Mouse (Mus musculus) left cerebral cortex, adult 2 months (tissue): ENCODE results near the gene Kcnj11. TPM values are rescaled to one million over a fixed set of nuclear protein-coding genes. Genes with fewer than 3 reads are reported as not detected.
A peak's percentile ranks its signal among the peaks of the same experiment; 100 is the strongest.

ENCODE experiments used
- DNase-seq, 2 experiments: peaks; one replicate each; pipeline ENCODE4 v3.0.0; 2021 to 2022; ENCODE audit warnings: low spot score in 2 of 2, mixed read lengths in 1 of 2; ENCODE audit errors: extremely low spot score in 1 of 2
- H3K27ac ChIP-seq: fragments of 200-600 bp; 2 replicates; pipeline ENCODE4 v1.8.1; 2022
- H3K4me3 ChIP-seq: fragments of 200-600 bp; 2 replicates; pipeline ENCODE4 v1.8.1; 2022
- CTCF ChIP-seq: fragments of 200-600 bp; IDR thresholded peaks from 2 replicates; pipeline ENCODE4 v1.8.1; 2022; ENCODE audit warnings: antibody characterized with exemption, mild to moderate bottlenecking, moderate library complexity
- intact Hi-C: fragments of 180-260 bp; cut with DNase I; formaldehyde crosslinking; loops from one replicate; pipeline ENCODE4 v1.15.1; 2025
- total RNA-seq, 2 experiments: library from RNA; stranded (reverse); gene quantifications; 2 replicates each; pipeline ENCODE4 v1.2.3; 2021

Kcnj11 gene
- total RNA-seq, 2 experiments from 2014 or later, result 41.0 to 45.4 TPM

DNA sequence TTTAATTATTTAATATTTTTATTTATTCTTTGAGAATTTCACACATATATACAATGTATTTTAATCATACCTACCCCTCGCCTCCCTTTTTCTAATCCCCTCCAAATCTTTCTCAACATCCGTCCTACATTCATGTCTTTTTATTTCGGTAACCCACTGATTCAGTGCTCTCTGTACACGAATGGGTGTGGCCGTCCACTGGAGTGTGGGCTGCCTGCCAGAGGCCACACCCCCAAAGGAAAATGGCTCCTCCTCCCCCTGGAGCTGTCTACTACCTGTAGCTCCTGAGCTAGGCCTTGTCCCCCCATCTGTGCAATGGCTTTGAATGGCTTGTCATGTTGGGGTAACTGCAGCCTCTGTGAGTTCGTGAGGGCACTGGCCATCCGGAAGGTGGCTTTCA is 23.7 kb downstream of the Kcnj11 start:
- no peak for TF ChIP-seq CTCF
- intact Hi-C loops, result no loop called here
- Histone ChIP-seq H3K27ac (no peak overlapping the region), H3K4me3 (no peak overlapping the region)
- no peak for DNase-seq

DNA sequence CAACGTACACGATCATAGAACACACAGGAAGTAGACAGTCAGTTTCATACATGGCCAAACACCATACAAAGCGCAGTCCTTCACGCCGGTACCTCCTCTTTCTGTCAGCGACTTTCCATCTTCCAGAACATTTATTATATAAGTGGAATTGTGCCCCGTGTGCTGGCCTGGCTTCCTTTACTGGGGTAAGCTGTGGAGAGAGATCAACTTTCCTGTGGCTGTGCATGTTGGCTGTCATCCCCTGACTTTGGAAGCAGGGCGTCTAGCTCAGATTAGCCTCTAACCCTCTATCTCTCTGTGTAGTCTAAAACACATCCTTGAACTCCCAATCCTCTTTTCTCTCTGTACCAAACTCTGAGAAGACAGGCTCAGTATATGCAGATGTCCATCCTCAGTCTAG is 31.7 kb downstream of the Kcnj11 start:
- TF ChIP-seq CTCF, result no peak
- no peak overlapping the region for H3K4me3 ChIP-seq
- DNase-seq, result no peak
- H3K27ac ChIP-seq, result no peak overlapping the region
- intact Hi-C loops, result no loop called here

DNA sequence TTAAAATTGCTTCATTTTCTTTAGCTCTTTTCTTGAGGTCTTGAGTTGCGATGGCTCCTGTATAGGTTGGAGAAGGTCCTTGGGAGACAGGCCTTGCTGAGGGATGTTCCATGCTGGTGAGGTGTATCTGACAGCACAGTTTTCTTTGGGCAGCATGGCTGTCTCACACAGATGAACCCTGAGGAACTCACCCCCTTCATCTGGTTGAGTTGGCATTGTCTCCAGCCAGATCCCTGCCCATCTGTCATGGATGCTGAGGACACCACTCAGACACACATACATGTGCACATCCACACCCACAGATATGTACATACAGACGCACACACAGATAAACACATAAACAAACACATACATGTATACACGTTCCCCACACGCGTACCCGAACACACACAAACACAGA is 37.3 kb downstream of the Kcnj11 start:
- Histone ChIP-seq H3K27ac (no peak overlapping the region), H3K4me3 (no peak overlapping the region)
- DNase-seq, result no peak
- intact Hi-C loops, result no loop called here
- TF ChIP-seq CTCF, result no peak

DNA sequence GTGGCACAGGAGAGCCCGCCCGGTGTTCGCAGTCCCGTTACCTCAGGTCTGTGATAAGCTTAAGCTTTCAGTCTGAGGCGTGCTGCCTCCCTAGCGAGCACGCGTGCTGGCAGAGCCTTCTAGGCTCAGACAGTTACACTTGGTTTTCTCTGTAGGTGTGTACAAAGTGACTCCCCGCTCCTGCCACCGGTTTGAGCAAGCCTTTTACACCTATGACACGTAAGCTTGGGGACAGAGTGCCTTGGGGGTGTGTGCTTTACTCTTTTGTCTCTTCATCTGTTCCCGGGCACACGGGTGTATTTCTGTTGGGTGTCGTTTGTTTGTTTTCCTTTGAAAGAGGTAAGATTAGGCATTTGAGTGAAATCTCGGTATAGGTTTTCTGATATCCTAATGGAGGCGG is 39.0 kb downstream of the Kcnj11 start:
- Histone ChIP-seq H3K4me3 (no peak overlapping the region), H3K27ac (no peak overlapping the region)
- TF ChIP-seq CTCF, result no peak
- intact Hi-C loops, result no loop called here
- no peak for DNase-seq

DNA sequence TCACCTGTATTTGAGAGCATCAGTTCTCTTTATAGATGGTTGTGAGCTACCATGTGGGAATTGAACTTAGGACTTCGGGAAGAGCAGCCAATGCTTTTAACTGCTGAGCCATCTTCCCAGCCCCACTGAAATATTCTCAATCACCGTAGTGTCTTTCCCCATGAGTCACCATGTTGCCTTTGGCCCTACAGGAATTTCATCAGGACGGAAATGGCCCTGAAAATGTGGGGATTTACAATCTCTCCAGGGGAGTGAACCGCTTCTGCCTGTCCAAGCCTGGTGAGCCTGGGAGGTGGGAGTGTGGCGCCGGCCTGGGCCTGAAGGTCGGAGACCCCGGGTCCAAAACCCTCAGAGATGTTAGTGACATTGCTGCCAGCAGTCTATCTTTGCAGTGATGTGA is 39.9 kb downstream of the Kcnj11 start:
- no peak overlapping the region for H3K27ac ChIP-seq
- H3K4me3 ChIP-seq, result no peak overlapping the region
- intact Hi-C loops, result no loop called here
- no peak for TF ChIP-seq CTCF
- no peak for DNase-seq

DNA sequence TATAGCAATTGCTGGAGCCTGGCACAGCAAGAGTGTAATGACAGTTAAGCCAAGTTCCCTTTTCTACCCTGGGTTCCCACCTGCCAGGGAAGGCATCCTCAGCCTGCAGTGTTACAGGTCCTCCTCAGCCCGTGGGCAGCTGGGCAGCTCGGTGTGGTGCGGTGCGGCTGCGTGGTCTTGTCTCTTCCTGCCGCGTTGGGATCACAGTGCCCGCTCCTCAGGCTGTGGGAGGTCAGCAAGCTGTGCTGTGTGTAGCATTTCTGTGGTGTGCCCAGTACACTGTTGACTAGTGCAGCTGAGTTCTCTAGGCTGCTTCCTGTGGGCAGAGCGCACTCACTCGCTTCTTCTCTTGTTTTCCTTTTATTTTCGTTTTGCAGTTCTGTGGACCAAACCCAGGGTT is 41.7 kb downstream of the Kcnj11 start:
- DNase-seq, result no peak
- intact Hi-C loops, result no loop called here
- no peak for TF ChIP-seq CTCF
- Histone ChIP-seq H3K27ac (no peak overlapping the region), H3K4me3 (no peak overlapping the region)

DNA sequence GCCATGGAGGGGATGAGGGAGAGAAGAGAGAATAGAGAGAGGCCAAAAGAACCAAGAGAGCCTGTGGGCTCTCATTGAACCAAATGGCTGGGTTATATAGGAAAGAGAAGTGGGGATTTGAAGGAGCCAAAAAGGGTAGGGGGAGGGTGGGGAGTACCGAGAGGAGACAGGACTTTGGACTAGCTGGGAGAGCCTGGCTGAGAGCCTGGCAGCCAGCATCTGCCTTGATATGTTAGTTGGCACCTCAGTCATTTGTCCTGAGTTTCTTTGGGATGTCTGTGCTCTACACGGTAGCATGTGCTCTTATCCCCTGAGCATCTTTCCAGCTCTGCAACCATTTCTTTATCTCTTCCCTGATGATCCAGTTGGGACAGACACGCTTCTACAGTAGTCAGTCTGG is 47.0 kb downstream of the Kcnj11 start:
- H3K27ac ChIP-seq, result no peak overlapping the region
- no peak overlapping the region for H3K4me3 ChIP-seq
- no peak for TF ChIP-seq CTCF
- no peak for DNase-seq
- intact Hi-C loops, result no loop called here

DNA sequence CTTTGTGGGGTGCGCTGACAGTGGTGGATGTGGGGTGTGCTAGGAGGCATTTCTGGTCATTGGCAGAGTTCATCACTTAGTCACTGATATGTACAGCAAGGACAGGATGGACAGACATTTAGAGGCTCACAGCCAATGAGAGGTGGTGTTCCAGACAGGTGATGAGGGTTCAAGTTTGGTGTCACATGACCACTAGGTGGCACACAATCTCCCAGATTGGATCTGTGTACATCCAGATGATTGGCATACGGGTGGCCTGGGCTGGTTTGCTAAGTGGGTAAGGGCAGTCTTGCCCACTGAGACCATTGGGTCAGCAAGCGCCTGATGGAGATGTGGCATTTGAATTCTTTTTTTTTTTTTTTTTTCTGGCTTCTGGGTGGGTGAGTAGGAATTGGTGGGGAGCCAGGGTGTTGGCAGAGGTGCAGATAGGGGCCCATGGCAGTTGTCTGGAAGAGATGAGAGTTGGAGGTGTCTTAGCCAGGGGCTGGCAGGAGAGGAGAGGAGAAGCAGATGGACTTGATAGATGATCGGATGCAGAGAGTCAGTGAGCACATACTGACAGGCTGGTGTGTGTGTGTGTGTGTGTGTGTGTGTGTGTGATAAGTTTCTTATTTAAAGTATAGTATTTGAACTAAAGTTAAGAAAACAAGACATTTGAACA is 48.3 kb downstream of the Kcnj11 start:
- peak; percentile 31 for TF ChIP-seq CTCF
- intact Hi-C loops, result no loop called here
- no peak overlapping the region for H3K27ac ChIP-seq
- no peak for DNase-seq
- no peak overlapping the region for H3K4me3 ChIP-seq

DNA sequence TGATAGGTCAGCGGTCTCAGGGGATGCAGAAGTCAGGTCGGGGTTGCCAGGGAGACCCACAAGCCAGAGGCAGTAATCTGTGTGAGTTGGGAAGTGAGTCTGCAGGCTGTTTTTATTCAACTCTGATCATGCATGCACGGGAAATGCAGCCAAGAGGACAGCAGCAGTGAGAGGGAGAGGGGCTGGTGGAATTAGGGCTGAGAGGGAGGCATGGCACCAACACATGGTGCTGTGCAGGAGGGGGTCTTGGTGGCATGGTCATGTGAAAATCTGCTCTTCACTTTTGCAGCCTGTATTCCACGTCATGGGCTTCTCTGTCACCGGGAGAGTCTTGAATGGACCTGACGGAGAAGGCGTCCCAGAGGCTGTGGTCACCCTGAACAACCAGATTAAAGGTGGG is 50.6 kb downstream of the Kcnj11 start:
- Histone ChIP-seq H3K4me3 (no peak overlapping the region), H3K27ac (no peak overlapping the region)
- DNase-seq, result no peak
- intact Hi-C loops, result no loop called here
- no peak for TF ChIP-seq CTCF

DNA sequence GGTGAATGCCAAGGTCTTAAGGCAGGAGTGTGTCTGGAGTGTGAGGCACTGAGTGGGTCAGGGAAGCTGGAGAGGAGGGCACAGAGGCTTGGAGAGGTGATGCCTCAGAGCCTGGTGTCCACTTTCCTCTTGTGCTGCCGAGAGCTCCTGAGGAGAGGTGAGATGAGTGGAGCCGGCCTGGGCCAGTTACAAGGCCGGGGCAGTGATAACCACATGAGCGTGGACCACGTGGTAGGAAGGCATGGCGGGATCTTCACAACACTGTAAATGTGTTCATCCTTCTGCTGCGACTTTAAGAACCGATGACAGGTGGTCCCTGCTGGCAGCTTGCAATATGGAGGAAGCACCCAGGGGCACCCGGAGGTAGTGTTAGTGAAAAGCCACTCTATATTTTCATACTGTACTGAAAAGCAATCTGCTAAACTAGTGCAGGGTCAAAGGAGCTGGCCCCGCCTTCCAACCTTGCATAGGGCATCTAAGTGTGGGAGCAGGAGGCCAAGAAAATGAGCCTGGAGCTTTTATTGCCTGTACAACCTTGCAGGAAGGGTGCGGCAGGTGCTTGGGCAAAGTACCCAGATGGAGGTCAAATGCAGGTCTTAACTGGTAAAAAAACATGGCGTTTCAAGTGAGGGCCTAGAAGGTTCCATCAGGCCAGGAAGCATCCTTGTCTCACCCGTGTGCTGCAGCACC is 52.5 kb downstream of the Kcnj11 start:
- intact Hi-C loops, result no loop called here
- Histone ChIP-seq H3K4me3 (no peak overlapping the region), H3K27ac (no peak overlapping the region)
- DNase-seq, result no peak
- TF ChIP-seq CTCF, result no peak

DNA sequence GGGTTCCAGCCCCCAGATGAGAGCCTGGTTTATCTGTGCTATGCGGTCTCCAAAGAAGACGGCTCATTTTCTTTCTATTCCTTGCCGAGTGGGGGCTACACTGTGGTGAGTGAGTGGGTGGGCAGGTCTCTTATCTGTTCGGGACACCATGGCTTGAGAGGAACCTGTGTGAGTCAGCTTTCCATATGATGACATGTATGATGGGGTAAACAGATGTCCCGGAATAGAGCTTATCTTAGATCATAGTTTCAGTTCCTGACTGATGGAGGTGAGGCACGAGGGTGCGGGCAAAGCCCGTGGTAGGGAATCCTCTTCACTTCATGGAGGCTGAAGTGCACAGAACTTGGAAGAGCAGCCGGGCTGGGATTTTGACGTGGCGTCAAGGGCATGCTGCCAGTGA is 54.7 kb downstream of the Kcnj11 start:
- intact Hi-C loops, result no loop called here

DNA sequence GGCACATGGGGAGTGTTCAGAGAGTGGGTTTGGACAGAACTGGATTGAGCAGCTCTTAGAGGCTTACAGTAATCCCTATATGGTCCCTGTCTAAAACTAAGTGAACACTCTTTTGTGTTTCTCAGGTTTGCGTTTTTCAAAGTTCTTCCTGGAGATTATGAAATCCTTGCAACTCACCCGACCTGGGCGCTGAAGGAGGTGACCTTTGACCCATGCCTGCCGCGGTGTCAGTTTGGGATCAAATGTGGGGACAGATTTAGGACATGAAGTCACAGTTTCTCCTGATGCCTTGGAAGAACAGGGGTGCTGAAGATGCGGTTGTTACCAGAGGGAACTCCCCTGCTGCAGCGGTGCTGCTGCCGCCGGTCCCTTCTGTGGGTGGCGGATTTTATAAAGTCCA is 56.5 kb downstream of the Kcnj11 start:
- H3K4me3 ChIP-seq, result no peak overlapping the region
- TF ChIP-seq CTCF, result no peak
- intact Hi-C loops, result no loop called here
- no peak for DNase-seq
- H3K27ac ChIP-seq, result no peak overlapping the region

More for the DNA sequence above, 54.7 kb downstream of the Kcnj11 start:
- H3K4me3 ChIP-seq, result no peak overlapping the region
- TF ChIP-seq CTCF, result no peak
- no peak for DNase-seq
- no peak overlapping the region for H3K27ac ChIP-seq

Other genes with a start within 250 kb of the Kcnj11 start
- gene Kdelr1, start 228.0 kb downstream of the Kcnj11 start, total RNA-seq, result 10 to 100 TPM; 67.4 to 75.4 TPM
- 10 to 100 TPM; 13.4 to 14.7 TPM for gene Grin2d, start 222.4 kb downstream of the Kcnj11 start, total RNA-seq
- gene Syngr4, start 204.1 kb downstream of the Kcnj11 start, total RNA-seq, result not detected
- 10 to 100 TPM; 21.8 to 22.3 TPM for gene Tmem143, start 203.8 kb downstream of the Kcnj11 start, total RNA-seq
- 1 to 10 TPM; 3.1 to 8.7 TPM for gene Emp3, start 179.4 kb downstream of the Kcnj11 start, total RNA-seq
- 1 to 10 TPM; 2.3 TPM for gene Ccdc114, start 176.7 kb downstream of the Kcnj11 start, total RNA-seq
- 1 to 10 TPM; 1.4 to 2.1 TPM for gene Abcc6, start 70.5 kb downstream of the Kcnj11 start, total RNA-seq
- 100 to 1,000 TPM; 102 to 105 TPM for gene Nomo1, start 67.1 kb downstream of the Kcnj11 start, total RNA-seq
- gene Abcc8, start 79.3 kb upstream of the Kcnj11 start, total RNA-seq, result 10 to 100 TPM; 38.6 to 43.8 TPM
- gene Ush1c, start 137.7 kb upstream of the Kcnj11 start, total RNA-seq, result under 1 TPM in 1 of 2 experiments, not detected in 1; 0.14 TPM
- gene Otog, start 140.2 kb upstream of the Kcnj11 start, total RNA-seq, result under 1 TPM; 0.07 to 0.19 TPM